Mouse (Mus musculus): ENCODE results near the gene Gm20388. TPM values are rescaled to one million over a fixed set of nuclear protein-coding genes. Genes with fewer than 3 reads are reported as not detected.
"Not testable (repeated sequence)": the region's sequence is repeated elsewhere in the genome, so short reads cannot be mapped to it uniquely, and the experiment has no call there.

Gm20388 gene
- polyA plus RNA-seq, 1 experiment from 2014 or later = 7.4 TPM

- ATAC-seq (ENCODE audit: insufficient read depth, low FRiP score); H3K9me3 ChIP-seq (replicated peaks; ENCODE audit: control insufficient read depth, low read length); H3K36me3 ChIP-seq (ENCODE audit: control insufficient read depth, insufficient read depth, low read length); H3K27ac ChIP-seq (ENCODE audit: low read length); H3K4me2 ChIP-seq (ENCODE audit: low read depth, low read length); H3K27me3 ChIP-seq (ENCODE audit: control insufficient read depth, insufficient read depth, low read length); H3K4me3 ChIP-seq (replicated peaks; ENCODE audit: low read length); H3K9ac ChIP-seq (ENCODE audit: low read length): not testable (repeated sequence)
- WGBS = 54% methylated on average over 7 of the region's 7 CpGs
- H3K4me1 ChIP-seq (ENCODE audit: control insufficient read depth, insufficient read depth, low read length) = peaks cover 15% of the 10 kb centered on the region
Observed at GRCm38 (mm10) chr8:120680405-120680804, 769.8 kb downstream of the Gm20388 start.

GRCm38 (mm10) chr8:120681113-120681512 is 770.5 kb downstream of the Gm20388 start:
- Histone ChIP-seq H3K4me3 (replicated peaks; ENCODE audit: low read length) (no peak overlapping the region), H3K4me1 (ENCODE audit: control insufficient read depth, insufficient read depth, low read length) (peaks cover 20% of the 10 kb centered on the region), H3K4me2 (ENCODE audit: low read depth, low read length) (no peak overlapping the region), H3K9me3 (replicated peaks; ENCODE audit: control insufficient read depth, low read length) (no peaks in the 10 kb centered on the region), H3K9ac (ENCODE audit: low read length) (no peak overlapping the region), H3K27ac (ENCODE audit: low read length) (no peak overlapping the region), H3K27me3 (ENCODE audit: control insufficient read depth, insufficient read depth, low read length) (no peaks in the 10 kb centered on the region), H3K36me3 (ENCODE audit: control insufficient read depth, insufficient read depth, low read length) (no peaks in the 10 kb centered on the region)
- 76% methylated on average over 10 of the region's 10 CpGs for WGBS
- ATAC-seq (ENCODE audit: insufficient read depth, low FRiP score) = no peak

GRCm38 (mm10) chr8:120683602-120684001 is 773.0 kb downstream of the Gm20388 start:
- no peaks in the 10 kb centered on the region for H3K27me3 ChIP-seq (ENCODE audit: control insufficient read depth, insufficient read depth, low read length)
- H3K9me3 ChIP-seq (replicated peaks; ENCODE audit: control insufficient read depth, low read length) = no peaks in the 10 kb centered on the region
- 0 out of 2 replicates have a peak, but pooled peaks have one; percentile 38 for ATAC-seq (ENCODE audit: insufficient read depth, low FRiP score)
- no peaks in the 10 kb centered on the region for H3K36me3 ChIP-seq (ENCODE audit: control insufficient read depth, insufficient read depth, low read length)
- peaks cover 20% of the 10 kb centered on the region for H3K4me1 ChIP-seq (ENCODE audit: control insufficient read depth, insufficient read depth, low read length)
- no peak overlapping the region for H3K4me2 ChIP-seq (ENCODE audit: low read depth, low read length)
- WGBS = 15% methylated on average over 10 of the region's 10 CpGs
- H3K4me3 ChIP-seq (replicated peaks; ENCODE audit: low read length) = no peak overlapping the region
- no peak overlapping the region for H3K27ac ChIP-seq (ENCODE audit: low read length)
- H3K9ac ChIP-seq (ENCODE audit: low read length) = no peak overlapping the region

GRCm38 (mm10) chr8:120684082-120684481 is 773.4 kb downstream of the Gm20388 start:
- WGBS = 64% methylated on average over 5 of the region's 5 CpGs
- no peaks in the 10 kb centered on the region for H3K36me3 ChIP-seq (ENCODE audit: control insufficient read depth, insufficient read depth, low read length)
- H3K4me1 ChIP-seq (ENCODE audit: control insufficient read depth, insufficient read depth, low read length) = peaks cover 20% of the 10 kb centered on the region
- no peak overlapping the region for H3K9ac ChIP-seq (ENCODE audit: low read length)
- H3K9me3 ChIP-seq (replicated peaks; ENCODE audit: control insufficient read depth, low read length) = no peaks in the 10 kb centered on the region
- H3K4me2 ChIP-seq (ENCODE audit: low read depth, low read length) = no peak overlapping the region
- no peak overlapping the region for H3K4me3 ChIP-seq (replicated peaks; ENCODE audit: low read length)
- H3K27me3 ChIP-seq (ENCODE audit: control insufficient read depth, insufficient read depth, low read length) = no peaks in the 10 kb centered on the region
- ATAC-seq (ENCODE audit: insufficient read depth, low FRiP score) = no peak
- peak overlapping the region; percentile 6; the same call in 1 of the 2 replicates for H3K27ac ChIP-seq (ENCODE audit: low read length)

GRCm38 (mm10) chr8:120685097-120685496 is 774.5 kb downstream of the Gm20388 start:
- peak; percentile 71; the same call in 1 of the 2 replicates for ATAC-seq (ENCODE audit: insufficient read depth, low FRiP score)
- no peak overlapping the region for H3K4me3 ChIP-seq (replicated peaks; ENCODE audit: low read length)
- H3K27ac ChIP-seq (ENCODE audit: low read length) = peak overlapping the region; percentile 48
- H3K4me2 ChIP-seq (ENCODE audit: low read depth, low read length) = no peak overlapping the region
- H3K9ac ChIP-seq (ENCODE audit: low read length) = peak overlapping the region; percentile 32; the same call in 1 of the 2 replicates
- WGBS = 37% methylated on average over 5 of the region's 5 CpGs
- peaks cover 20% of the 10 kb centered on the region for H3K4me1 ChIP-seq (ENCODE audit: control insufficient read depth, insufficient read depth, low read length)
- H3K36me3 ChIP-seq (ENCODE audit: control insufficient read depth, insufficient read depth, low read length) = no peaks in the 10 kb centered on the region
- no peaks in the 10 kb centered on the region for H3K9me3 ChIP-seq (replicated peaks; ENCODE audit: control insufficient read depth, low read length)
- H3K27me3 ChIP-seq (ENCODE audit: control insufficient read depth, insufficient read depth, low read length) = no peaks in the 10 kb centered on the region

- Histone ChIP-seq H3K4me1 (ENCODE audit: control insufficient read depth, insufficient read depth, low read length) (peaks cover 20% of the 10 kb centered on the region), H3K9me3 (replicated peaks; ENCODE audit: control insufficient read depth, low read length) (no peaks in the 10 kb centered on the region), H3K36me3 (ENCODE audit: control insufficient read depth, insufficient read depth, low read length) (no peaks in the 10 kb centered on the region), H3K4me2 (ENCODE audit: low read depth, low read length) (no peak overlapping the region), H3K9ac (ENCODE audit: low read length) (no peak overlapping the region; the same call in 1 of the 2 replicates), H3K4me3 (replicated peaks; ENCODE audit: low read length) (no peak overlapping the region), H3K27me3 (ENCODE audit: control insufficient read depth, insufficient read depth, low read length) (no peaks in the 10 kb centered on the region), H3K27ac (ENCODE audit: low read length) (peak overlapping the region; percentile 48)
- ATAC-seq (ENCODE audit: insufficient read depth, low FRiP score) = no peak
- whole genome bisulfite sequencing = 79% methylated on average over 8 of the region's 8 CpGs
Observed at GRCm38 (mm10) chr8:120685591-120685990, 775.0 kb downstream of the Gm20388 start.

GRCm38 (mm10) chr8:120686051-120686450 is 775.4 kb downstream of the Gm20388 start:
- Histone ChIP-seq H3K4me3 (replicated peaks; ENCODE audit: low read length) (no peak overlapping the region), H3K9me3 (replicated peaks; ENCODE audit: control insufficient read depth, low read length) (no peaks in the 10 kb centered on the region), H3K27me3 (ENCODE audit: control insufficient read depth, insufficient read depth, low read length) (no peaks in the 10 kb centered on the region), H3K4me1 (ENCODE audit: control insufficient read depth, insufficient read depth, low read length) (peaks cover 20% of the 10 kb centered on the region), H3K4me2 (ENCODE audit: low read depth, low read length) (no peak overlapping the region), H3K9ac (ENCODE audit: low read length) (no peak overlapping the region; the same call in 1 of the 2 replicates), H3K27ac (ENCODE audit: low read length) (no peak overlapping the region), H3K36me3 (ENCODE audit: control insufficient read depth, insufficient read depth, low read length) (no peaks in the 10 kb centered on the region)
- 84% methylated on average over 13 of the region's 13 CpGs for WGBS
- no peak for ATAC-seq (ENCODE audit: insufficient read depth, low FRiP score)

GRCm38 (mm10) chr8:120686576-120686975 is 775.9 kb downstream of the Gm20388 start:
- no peak overlapping the region for H3K9ac ChIP-seq (ENCODE audit: low read length)
- H3K27me3 ChIP-seq (ENCODE audit: control insufficient read depth, insufficient read depth, low read length) = no peaks in the 10 kb centered on the region
- no peaks in the 10 kb centered on the region for H3K9me3 ChIP-seq (replicated peaks; ENCODE audit: control insufficient read depth, low read length)
- H3K4me2 ChIP-seq (ENCODE audit: low read depth, low read length) = no peak overlapping the region
- peaks cover 20% of the 10 kb centered on the region for H3K4me1 ChIP-seq (ENCODE audit: control insufficient read depth, insufficient read depth, low read length)
- H3K36me3 ChIP-seq (ENCODE audit: control insufficient read depth, insufficient read depth, low read length) = no peaks in the 10 kb centered on the region
- ATAC-seq (ENCODE audit: insufficient read depth, low FRiP score) = no peak
- WGBS = 80% methylated on average over 5 of the region's 5 CpGs
- H3K4me3 ChIP-seq (replicated peaks; ENCODE audit: low read length) = no peak overlapping the region
- H3K27ac ChIP-seq (ENCODE audit: low read length) = no peak overlapping the region

- H3K27ac ChIP-seq (ENCODE audit: low read length) = no peak overlapping the region
- ATAC-seq (ENCODE audit: insufficient read depth, low FRiP score) = no peak
- WGBS = 64% methylated on average over 8 of the region's 8 CpGs
Observed at GRCm38 (mm10) chr8:120687786-120688185, 777.1 kb downstream of the Gm20388 start.

More at GRCm38 (mm10) chr8:120687786-120688185, 777.1 kb downstream of the Gm20388 start:
- Histone ChIP-seq H3K4me1 (ENCODE audit: control insufficient read depth, insufficient read depth, low read length) (peaks cover 20% of the 10 kb centered on the region), H3K27me3 (ENCODE audit: control insufficient read depth, insufficient read depth, low read length) (no peaks in the 10 kb centered on the region), H3K4me3 (replicated peaks; ENCODE audit: low read length) (no peak overlapping the region), H3K9me3 (replicated peaks; ENCODE audit: control insufficient read depth, low read length) (no peaks in the 10 kb centered on the region), H3K9ac (ENCODE audit: low read length) (no peak overlapping the region), H3K4me2 (ENCODE audit: low read depth, low read length) (no peak overlapping the region), H3K36me3 (ENCODE audit: control insufficient read depth, insufficient read depth, low read length) (no peaks in the 10 kb centered on the region)
